In the genomic region with DNA sequence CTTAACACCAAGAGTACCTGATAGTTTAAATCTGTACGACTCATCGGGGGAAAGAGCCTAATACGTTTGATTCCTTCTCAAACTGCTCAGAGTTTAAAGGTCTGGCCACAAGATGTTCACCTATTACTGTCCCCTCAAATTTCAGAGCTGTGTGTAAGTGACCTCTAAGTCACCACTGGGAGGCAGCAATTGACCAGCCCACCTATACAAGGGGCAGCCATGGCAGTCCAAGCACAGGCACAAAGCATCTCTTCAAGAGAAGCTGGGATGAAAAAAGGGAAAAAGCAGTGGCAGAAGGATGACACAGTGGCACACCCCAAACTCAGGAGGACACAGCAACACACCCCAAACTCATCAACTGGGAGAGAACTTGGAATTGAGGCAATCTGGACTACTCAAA, we compare ENCODE assay signal across 9 mouse cellular contexts. TPM values are rescaled to one million over a fixed set of nuclear protein-coding genes. Genes with fewer than 3 reads are reported as not detected.
DNase-seq lines count a peak whose midpoint lies in the region; ATAC-seq lines count a peak whose summit lies in the region.
"Had no signal": no experiment of that assay in that cellular context is flagged by ENCODE, and none has a peak within 500 bp of the region (broad histone marks: within the 10 kb centered on the region; RNA-seq: fewer than 3 reads in every experiment).

No protein-coding gene starts in this region.

- no peak overlapping the region for H3K4me3 ChIP-seq in forebrain, embryonic 10.5 days
- H3K4me3 ChIP-seq in forebrain, embryonic 12.5 days (replicated peaks): no peak overlapping the region
- no peak overlapping the region for H3K4me3 ChIP-seq in neural tube, embryonic 14.5 days (ENCODE audit: low read depth, low read length)

- ATAC-seq in forebrain, embryonic 12.5 days (ENCODE audit: low FRiP score): no peak
- ATAC-seq in neural tube, embryonic 14.5 days (ENCODE audit: low read depth): peak; percentile 71; the same call in 1 of the 2 replicates

- no peaks in the 10 kb centered on the region for H3K4me1 ChIP-seq in forebrain, embryonic 10.5 days
- H3K4me1 ChIP-seq in forebrain, embryonic 12.5 days: no peaks in the 10 kb centered on the region
- H3K4me1 ChIP-seq in neural tube, embryonic 14.5 days (ENCODE audit: control insufficient read depth, insufficient read depth, low read length): no peaks in the 10 kb centered on the region

- peak; percentile 19 for DNase-seq in forebrain, embryonic 10.5 days (ENCODE audit: extremely low spot score, low spot score)
- peak; percentile 13 for DNase-seq in thymus, postnatal 4 days
- DNase-seq in thymus, adult 18-20 months: no peak
- peak; percentile 21 to 51 for DNase-seq in kidney, postnatal 36 days
- DNase-seq in urinary bladder, adult 2 months (ENCODE audit: low spot score): no peak
- no peak for DNase-seq in urinary bladder, postnatal 10 days (ENCODE audit: low spot score)

- no peak overlapping the region for H3K9ac ChIP-seq in forebrain, embryonic 12.5 days
- no peak overlapping the region for H3K9ac ChIP-seq in neural tube, embryonic 14.5 days (replicated peaks; ENCODE audit: low read depth, low read length)

- no peaks in the 10 kb centered on the region for H3K36me3 ChIP-seq in forebrain, embryonic 10.5 days (replicated peaks)
- H3K36me3 ChIP-seq in forebrain, embryonic 12.5 days (replicated peaks): no peaks in the 10 kb centered on the region
- H3K36me3 ChIP-seq in neural tube, embryonic 14.5 days (ENCODE audit: control insufficient read depth, insufficient read depth, low read length): no peaks in the 10 kb centered on the region
- H3K36me3 ChIP-seq: G1E had no signal

- no peak overlapping the region for H3K27ac ChIP-seq in forebrain, embryonic 10.5 days
- H3K27ac ChIP-seq in forebrain, embryonic 12.5 days: no peak overlapping the region
- H3K27ac ChIP-seq in neural tube, embryonic 14.5 days (ENCODE audit: low read depth, low read length): no peak overlapping the region

- H3K4me2 ChIP-seq in forebrain, embryonic 12.5 days: no peak overlapping the region
- no peak overlapping the region for H3K4me2 ChIP-seq in neural tube, embryonic 14.5 days (ENCODE audit: low read depth, low read length)

- H3K27me3 ChIP-seq in forebrain, embryonic 10.5 days (ENCODE audit: poor library complexity, severe bottlenecking): no peaks in the 10 kb centered on the region
- H3K27me3 ChIP-seq in forebrain, embryonic 12.5 days: no peaks in the 10 kb centered on the region
- no peaks in the 10 kb centered on the region for H3K27me3 ChIP-seq in neural tube, embryonic 14.5 days (ENCODE audit: control insufficient read depth, insufficient read depth, low read length)

- WGBS in forebrain, embryonic 10.5 days: 83% methylated on average over 3 of the region's 3 CpGs
- WGBS in forebrain, embryonic 12.5 days: 83% methylated on average over 3 of the region's 3 CpGs
- WGBS in neural tube, embryonic 14.5 days: 88% methylated on average over 3 of the region's 3 CpGs

- H3K9me3 ChIP-seq in forebrain, embryonic 10.5 days: no peaks in the 10 kb centered on the region
- no peaks in the 10 kb centered on the region for H3K9me3 ChIP-seq in forebrain, embryonic 12.5 days
- no peaks in the 10 kb centered on the region for H3K9me3 ChIP-seq in neural tube, embryonic 14.5 days (ENCODE audit: control insufficient read depth, low read length)
- H3K9me3 ChIP-seq: G1E had no signal

RNA-seq across cellular contexts. Expression of a gene that starts 28.1 kb away (rescaled TPM):
- 4.1 and 4.2 TPM in 2 replicates for polyA plus RNA-seq in forebrain, embryonic 10.5 days (2016; fragmentation: Nextera tagmentation; extraction: Ambion mirVana)
- 7.0 and 7.5 TPM in 2 replicates for polyA plus RNA-seq in forebrain, embryonic 12.5 days (2016; fragmentation: Nextera tagmentation; extraction: Ambion mirVana)
- 8.9 and 9.1 TPM in 2 replicates for polyA plus RNA-seq in neural tube, embryonic 14.5 days (2014; fragmentation: Nextera tagmentation; extraction: Ambion mirVana)
- polyA plus RNA-seq in urinary bladder, adult 2 months (2012; rRNA removed): 58.3 and 77.6 TPM in 2 replicates

Comparison
In these comparisons a context has a peak if more than half of its experiments do, and no peak if none do; other contexts are left out.
1. DNase-seq: peak in forebrain, embryonic 10.5 days (single experiment), thymus, postnatal 4 days (single experiment) and kidney, postnatal 36 days (2 of 2); none in thymus, adult 18-20 months (0 of 2), urinary bladder, adult 2 months (single experiment) and urinary bladder, postnatal 10 days (single experiment).